Mouse (Mus musculus) cerebellum, postnatal 10 days (tissue): ENCODE results near the gene Pnkd.
"Not testable (repeated sequence)": the region's sequence is repeated elsewhere in the genome, so short reads cannot be mapped to it uniquely, and the experiment has no call there.

Experiments used
- DNase-seq, 2 experiments: peaks; one replicate each; pipeline ENCODE4 v3.0.0; 2021; ENCODE audit warnings: mixed read lengths in 2 of 2

Gene Pnkd

GRCm38 (mm10) chr1:74298996-74299395 is 14.3 kb downstream of the Pnkd start:
- peak; percentile 44 to 67 for DNase-seq

- DNase-seq = no peak
Observed at GRCm38 (mm10) chr1:74300347-74301110, 15.8 kb downstream of the Pnkd start.

GRCm38 (mm10) chr1:74302229-74302628 is 17.5 kb downstream of the Pnkd start:
- no peak for DNase-seq

- DNase-seq = no peak
Observed at GRCm38 (mm10) chr1:74302835-74303234, 18.1 kb downstream of the Pnkd start.

GRCm38 (mm10) chr1:74303509-74304338 is 19.0 kb downstream of the Pnkd start:
- peak; percentile 55 to 68 for DNase-seq

- DNase-seq = no peak
Observed at GRCm38 (mm10) chr1:74304339-74304790, 19.6 kb downstream of the Pnkd start.

GRCm38 (mm10) chr1:74304946-74305345 is 20.2 kb downstream of the Pnkd start:
- no peak for DNase-seq

GRCm38 (mm10) chr1:74305522-74305921 is 20.8 kb downstream of the Pnkd start, which contains the start of gene Tmbim1:
TSS of gene Tmbim1 (minus strand) at chr1:74305622.
- DNase-seq = no peak

- DNase-seq = no peak
Observed at GRCm38 (mm10) chr1:74307146-74307545, 22.4 kb downstream of the Pnkd start.

GRCm38 (mm10) chr1:74308001-74308964 is 23.6 kb downstream of the Pnkd start:
- no peak for DNase-seq

- no peak for DNase-seq
Observed at GRCm38 (mm10) chr1:74309767-74310166, 25.0 kb downstream of the Pnkd start.

- peak; percentile 84 to 88 for DNase-seq
Observed at GRCm38 (mm10) chr1:74313049-74313692, 28.4 kb downstream of the Pnkd start.

- no peak for DNase-seq
Observed at GRCm38 (mm10) chr1:74314796-74315195, 30.1 kb downstream of the Pnkd start.

- no peak for DNase-seq
Observed at GRCm38 (mm10) chr1:74316114-74316827, 31.5 kb downstream of the Pnkd start.

- no peak for DNase-seq
Observed at GRCm38 (mm10) chr1:74318711-74319110, 34.0 kb downstream of the Pnkd start.

GRCm38 (mm10) chr1:74321396-74321795 is 36.7 kb downstream of the Pnkd start:
- no peak for DNase-seq

- not testable (repeated sequence) for DNase-seq
Observed at GRCm38 (mm10) chr1:74326916-74327315, 42.2 kb downstream of the Pnkd start.

- DNase-seq = no peak
Observed at GRCm38 (mm10) chr1:74329899-74330431, 45.2 kb downstream of the Pnkd start.

- DNase-seq = no peak
Observed at GRCm38 (mm10) chr1:74331046-74331681, 46.4 kb downstream of the Pnkd start.

- peak; percentile 98 for DNase-seq
Observed at GRCm38 (mm10) chr1:74332241-74332763, 47.6 kb downstream of the Pnkd start.
